Mouse (Mus musculus) gastrocnemius, postnatal 10 days (tissue): ENCODE data around the gene Rft1. TPM values are rescaled to one million over a fixed set of nuclear protein-coding genes. Genes with fewer than 3 reads are reported as not detected.

Experiments
- DNase-seq: peaks from one replicate; pipeline ENCODE4 v3.0.0; 2021; ENCODE audit warnings: mixed read lengths
- long read RNA-seq, 2 experiments: library from polyadenylated mRNA; stranded (forward); transcript quantifications; one replicate each; pipeline ENCODE4 v2.0.0; 2021
- total RNA-seq, 2 experiments: library from RNA; stranded (reverse); gene quantifications; 2 replicates each; pipeline ENCODE4 v1.2.3; 2021

Gene Rft1
- 1 to 10 TPM; 6.4 to 7.3 TPM for total RNA-seq
- long read RNA-seq, experiment 1, partial matches to known transcripts, result 1 of 8 reads
- long read RNA-seq, experiment 1, other reads (novel, unspliced or antisense), result 3 of 8 reads
- long read RNA-seq, experiment 2, transcript Rft1-201 (13 exons, 2,387 nt), result major isoform, 5 of 6 reads
- long read RNA-seq, experiment 2, partial matches to known transcripts, result 0 of 6 reads
- long read RNA-seq, experiment 2, other reads (novel, unspliced or antisense), result 1 of 6 reads

- peak; percentile 100 for DNase-seq
Measured at GRCm38 (mm10) chr14:30653943-30654659, at the start of gene Rft1. Gene Rft1, plus strand, starts transcription at chr14:30654360.

- no peak for DNase-seq
Measured at GRCm38 (mm10) chr14:30606817-30607216, 47.3 kb upstream of the Rft1 start.

GRCm38 (mm10) chr14:30607696-30608095 is 46.5 kb upstream of the Rft1 start:
- DNase-seq, result no peak

- DNase-seq, result no peak
Measured at GRCm38 (mm10) chr14:30608176-30608575, 46.0 kb upstream of the Rft1 start.

- DNase-seq, result no peak
Measured at GRCm38 (mm10) chr14:30609499-30609898, 44.7 kb upstream of the Rft1 start.

GRCm38 (mm10) chr14:30610304-30610703 is 43.9 kb upstream of the Rft1 start:
- DNase-seq, result no peak

- DNase-seq, result no peak
Measured at GRCm38 (mm10) chr14:30610940-30611339, 43.2 kb upstream of the Rft1 start.

- DNase-seq, result peak; percentile 95
Measured at GRCm38 (mm10) chr14:30612523-30612922, 41.6 kb upstream of the Rft1 start.

GRCm38 (mm10) chr14:30612962-30613715 is 41.0 kb upstream of the Rft1 start:
- no peak for DNase-seq

GRCm38 (mm10) chr14:30616751-30617150 is 37.4 kb upstream of the Rft1 start:
- no peak for DNase-seq

GRCm38 (mm10) chr14:30618746-30619275 is 35.3 kb upstream of the Rft1 start:
- no peak for DNase-seq

GRCm38 (mm10) chr14:30619982-30620578 is 34.1 kb upstream of the Rft1 start:
- DNase-seq, result no peak

- DNase-seq, result peak; percentile 22
Measured at GRCm38 (mm10) chr14:30622130-30622529, 32.0 kb upstream of the Rft1 start.

GRCm38 (mm10) chr14:30622556-30622955 is 31.6 kb upstream of the Rft1 start:
- DNase-seq, result no peak

GRCm38 (mm10) chr14:30624277-30624721 is 29.9 kb upstream of the Rft1 start:
- DNase-seq, result no peak

- DNase-seq, result peak; percentile 57
Measured at GRCm38 (mm10) chr14:30625131-30625807, 28.9 kb upstream of the Rft1 start.

GRCm38 (mm10) chr14:30625856-30626726 is 28.1 kb upstream of the Rft1 start, which contains the start of gene Prkcd:
Gene Prkcd, minus strand, starts transcription at chr14:30626210.
- DNase-seq, result peak; percentile 74

GRCm38 (mm10) chr14:30626756-30627742 is 27.1 kb upstream of the Rft1 start:
- DNase-seq, result no peak

GRCm38 (mm10) chr14:30628235-30628634 is 25.9 kb upstream of the Rft1 start:
- DNase-seq, result no peak
